Mouse (Mus musculus) neural tube, embryonic 14.5 days (tissue): ENCODE measurements at regions not wholly inside any gene's neighbourhood (a gene's known extent, or its start where the extent isn't known, plus 50 kb on each side); places are given as distances from the start of the nearest gene placed in this dataset.

Source experiments
- ATAC-seq: fragments of 200-750 bp; cut with Nextera tagmentation; 2 replicates; pipeline ENCODE4 v1.8.0; 2017; ENCODE audit warnings: low read depth, mild to moderate bottlenecking, moderate TSS enrichment, moderate library complexity
- H3K27ac ChIP-seq: fragments of 300-500 bp; sonication (generic); 2 replicates; pipeline ENCODE4 v1.5.1; 2014; ENCODE audit warnings: low read depth, mild to moderate bottlenecking, control low read depth, low read length, moderate library complexity, mixed read lengths
- H3K27me3 ChIP-seq: fragments of 300-500 bp; sonication (generic); 2 replicates; pipeline ENCODE4 v1.6.1; 2014; ENCODE audit warnings: low read length; ENCODE audit not compliant: control insufficient read depth, insufficient read depth
- H3K36me3 ChIP-seq: fragments of 300-500 bp; sonication (generic); 2 replicates; pipeline ENCODE4 v1.6.1; 2014; ENCODE audit warnings: low read length, mixed read lengths; ENCODE audit not compliant: control insufficient read depth, insufficient read depth
- H3K4me1 ChIP-seq: fragments of 300-500 bp; sonication (generic); 2 replicates; pipeline ENCODE4 v1.6.1; 2014; ENCODE audit warnings: low read length; ENCODE audit not compliant: control insufficient read depth, insufficient read depth
- H3K4me2 ChIP-seq: fragments of 300-500 bp; sonication (generic); 2 replicates; pipeline ENCODE4 v1.6.1; 2014; ENCODE audit warnings: mild to moderate bottlenecking, low read depth, low read length, control low read depth
- H3K4me3 ChIP-seq: fragments of 300-500 bp; sonication (generic); 2 replicates; pipeline ENCODE4 v1.5.1; 2014; ENCODE audit warnings: low read depth, low read length, control low read depth, mixed read lengths
- H3K9ac ChIP-seq: fragments of 300-500 bp; sonication (generic); replicated peaks from 2 replicates; pipeline ENCODE4 v1.6.1; 2014; ENCODE audit warnings: low read depth, mild to moderate bottlenecking, control low read depth, low read length, mixed read lengths
- H3K9me3 ChIP-seq: fragments of 300-500 bp; sonication (generic); 2 replicates; pipeline ENCODE4 v1.6.1; 2016; ENCODE audit warnings: low read length; ENCODE audit not compliant: control insufficient read depth
- WGBS: fragments of 180-500 bp; shearing (Covaris S2); extraction: QIAGEN DNeasy Blood & Tissue Kit; methylation state at CpG from one replicate; pipeline ENCODE4 v1.1.7; 2014; 5-methylcytosine and 5-hydroxymethylcytosine counted together

- H3K27me3 ChIP-seq = no peaks in the 10 kb centered on the region
- no peak overlapping the region for H3K4me3 ChIP-seq
- no peak overlapping the region for H3K4me2 ChIP-seq
- H3K9me3 ChIP-seq = no peaks in the 10 kb centered on the region
- 63% methylated on average over 9 of the region's 9 CpGs for WGBS
- no peak overlapping the region for H3K27ac ChIP-seq
- no peaks in the 10 kb centered on the region for H3K36me3 ChIP-seq
- H3K4me1 ChIP-seq = no peaks in the 10 kb centered on the region
- no peak overlapping the region for H3K9ac ChIP-seq
- no peak for ATAC-seq
Observed at GRCm38 (mm10) chr15:87188816-87189455, 355.2 kb upstream of the Fam19a5 start.

GRCm38 (mm10) chr15:87191901-87192300, 352.2 kb upstream of the Fam19a5 start:
- Histone ChIP-seq H3K4me1 (no peaks in the 10 kb centered on the region), H3K36me3 (no peaks in the 10 kb centered on the region), H3K9ac (no peak overlapping the region), H3K4me2 (no peak overlapping the region), H3K4me3 (no peak overlapping the region), H3K27ac (no peak overlapping the region), H3K27me3 (no peaks in the 10 kb centered on the region), H3K9me3 (no peaks in the 10 kb centered on the region)
- ATAC-seq = no peak
- 69% methylated on average over 4 of the region's 4 CpGs for WGBS

- Histone ChIP-seq H3K4me2 (no peak overlapping the region), H3K9ac (no peak overlapping the region), H3K4me1 (no peaks in the 10 kb centered on the region), H3K4me3 (no peak overlapping the region), H3K27me3 (no peaks in the 10 kb centered on the region), H3K36me3 (no peaks in the 10 kb centered on the region), H3K9me3 (no peaks in the 10 kb centered on the region), H3K27ac (no peak overlapping the region)
- no peak for ATAC-seq
- 51% methylated on average over 6 of the region's 6 CpGs for WGBS
Observed at GRCm38 (mm10) chr15:87196306-87196893, 347.7 kb upstream of the Fam19a5 start.

GRCm38 (mm10) chr15:87199641-87200040, 344.5 kb upstream of the Fam19a5 start:
- Histone ChIP-seq H3K9me3 (no peaks in the 10 kb centered on the region), H3K27ac (no peak overlapping the region), H3K4me2 (no peak overlapping the region), H3K27me3 (no peaks in the 10 kb centered on the region), H3K9ac (no peak overlapping the region), H3K4me3 (no peak overlapping the region), H3K4me1 (no peaks in the 10 kb centered on the region), H3K36me3 (no peaks in the 10 kb centered on the region)
- ATAC-seq = no peak
- WGBS = 86% methylated on average over 8 of the region's 8 CpGs

- Histone ChIP-seq H3K27ac (no peak overlapping the region), H3K4me3 (no peak overlapping the region), H3K4me1 (no peaks in the 10 kb centered on the region), H3K9me3 (no peaks in the 10 kb centered on the region), H3K27me3 (no peaks in the 10 kb centered on the region), H3K4me2 (no peak overlapping the region), H3K36me3 (no peaks in the 10 kb centered on the region), H3K9ac (no peak overlapping the region)
- WGBS = 45% methylated on average over 19 of the region's 19 CpGs
- peak; percentile 38 for ATAC-seq
Observed at GRCm38 (mm10) chr15:87200282-87201048, 343.6 kb upstream of the Fam19a5 start.

GRCm38 (mm10) chr15:87201055-87201454, 343.0 kb upstream of the Fam19a5 start:
- Histone ChIP-seq H3K36me3 (no peaks in the 10 kb centered on the region), H3K4me3 (no peak overlapping the region), H3K27ac (no peak overlapping the region), H3K4me1 (no peaks in the 10 kb centered on the region), H3K27me3 (no peaks in the 10 kb centered on the region), H3K4me2 (no peak overlapping the region), H3K9me3 (no peaks in the 10 kb centered on the region), H3K9ac (no peak overlapping the region)
- 46% methylated on average over 7 of the region's 7 CpGs for WGBS
- ATAC-seq = no peak

- no peak overlapping the region for H3K4me3 ChIP-seq
- H3K27me3 ChIP-seq = no peaks in the 10 kb centered on the region
- no peaks in the 10 kb centered on the region for H3K4me1 ChIP-seq
- no peak overlapping the region for H3K9ac ChIP-seq
- no peak for ATAC-seq
- no peak overlapping the region for H3K4me2 ChIP-seq
- no peak overlapping the region for H3K27ac ChIP-seq
- WGBS = 55% methylated on average over 3 of the region's 3 CpGs
- no peaks in the 10 kb centered on the region; the same call in 1 of the 2 replicates for H3K9me3 ChIP-seq
- H3K36me3 ChIP-seq = no peaks in the 10 kb centered on the region
Observed at GRCm38 (mm10) chr15:87229951-87230350, 314.1 kb upstream of the Fam19a5 start.

- no peak overlapping the region for H3K27ac ChIP-seq
- no peak overlapping the region for H3K4me3 ChIP-seq
- H3K4me1 ChIP-seq = no peaks in the 10 kb centered on the region
- no peaks in the 10 kb centered on the region for H3K9me3 ChIP-seq
- no peaks in the 10 kb centered on the region for H3K27me3 ChIP-seq
- H3K36me3 ChIP-seq = no peaks in the 10 kb centered on the region
- ATAC-seq = no peak
- H3K4me2 ChIP-seq = no peak overlapping the region
- no peak overlapping the region for H3K9ac ChIP-seq
- WGBS = 54% methylated on average over 3 of the region's 3 CpGs
Observed at GRCm38 (mm10) chr15:87236096-87236495, 308.0 kb upstream of the Fam19a5 start.

- H3K36me3 ChIP-seq = no peaks in the 10 kb centered on the region
- H3K4me3 ChIP-seq = no peak overlapping the region
- WGBS = 95% methylated on average over 11 of the region's 11 CpGs
- ATAC-seq = no peak
- no peak overlapping the region for H3K4me2 ChIP-seq
- no peak overlapping the region for H3K9ac ChIP-seq
- no peaks in the 10 kb centered on the region for H3K9me3 ChIP-seq
- H3K4me1 ChIP-seq = no peaks in the 10 kb centered on the region
- H3K27me3 ChIP-seq = no peaks in the 10 kb centered on the region
- no peak overlapping the region for H3K27ac ChIP-seq
Observed at GRCm38 (mm10) chr15:87239057-87239456, 305.0 kb upstream of the Fam19a5 start.
